Mouse (Mus musculus): ENCODE data around the gene Sephs1.
"Not testable (repeated sequence)": the region's sequence is repeated elsewhere in the genome, so short reads cannot be mapped to it uniquely, and the experiment has no call there.

Gene Sephs1

GRCm38 (mm10) chr2:4907916-4908315 lies 26.6 kb downstream of the Sephs1 start:
- no peak for DNase-seq (ENCODE audit: low read depth, low spot score)

DNA sequence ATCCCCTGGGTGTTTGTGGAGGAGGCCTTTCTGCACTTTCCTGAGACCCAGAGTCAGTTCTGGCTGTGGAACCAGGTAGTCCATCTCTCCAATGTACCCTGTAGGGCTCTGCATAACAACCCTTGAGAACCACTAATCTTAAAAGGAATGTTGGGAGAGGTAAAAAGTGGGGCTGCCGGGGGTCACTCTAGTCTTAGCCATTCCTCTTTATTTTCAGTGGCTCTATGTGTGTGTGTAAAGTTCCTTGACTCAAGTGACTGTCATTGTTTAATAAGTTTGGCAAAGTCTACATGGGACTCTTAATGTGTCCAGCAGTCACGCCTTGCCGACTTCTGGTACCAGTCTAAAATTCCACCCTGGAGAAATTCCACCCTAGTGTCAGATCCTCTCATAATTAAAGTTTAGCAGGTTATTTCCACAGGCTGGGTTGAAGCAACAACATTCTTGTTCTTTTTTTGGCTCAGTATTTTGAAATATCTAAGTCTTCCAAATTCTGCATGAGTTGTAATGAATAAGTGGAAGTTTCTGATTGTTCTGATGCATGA lies 27.5 kb downstream of the Sephs1 start:
- no peak for DNase-seq (ENCODE audit: low read depth, low spot score)

- DNase-seq (ENCODE audit: low read depth, low spot score) = no peak
These were observed 28.5 kb downstream of the Sephs1 start for GRCm38 (mm10) chr2:4909909-4910308.

DNA sequence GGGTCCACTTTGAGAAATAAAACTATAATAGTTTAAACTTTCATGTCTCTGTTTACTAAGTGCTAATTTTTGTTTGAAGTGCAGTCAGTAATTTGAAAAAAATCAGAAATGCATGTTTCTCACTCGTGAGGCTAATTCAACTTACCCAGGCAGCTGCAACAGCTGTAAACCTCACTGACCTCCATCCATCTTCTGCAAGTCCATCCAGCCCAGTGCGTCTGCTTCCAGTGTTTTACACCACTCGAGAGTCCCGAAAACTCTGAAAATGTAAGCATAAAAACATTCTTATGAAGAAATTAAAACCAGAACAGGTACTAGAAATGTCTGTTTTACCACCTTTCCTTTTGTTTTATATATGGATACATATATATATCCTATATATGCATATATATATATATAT lies 29.2 kb downstream of the Sephs1 start:
- no peak for DNase-seq (ENCODE audit: low read depth, low spot score)

- no peak for DNase-seq (ENCODE audit: low read depth, low spot score)
These were observed 32.6 kb downstream of the Sephs1 start for GRCm38 (mm10) chr2:4913949-4914348.

- DNase-seq (ENCODE audit: low read depth, low spot score) = no peak
These were observed 34.7 kb downstream of the Sephs1 start for GRCm38 (mm10) chr2:4916037-4916436.

DNA sequence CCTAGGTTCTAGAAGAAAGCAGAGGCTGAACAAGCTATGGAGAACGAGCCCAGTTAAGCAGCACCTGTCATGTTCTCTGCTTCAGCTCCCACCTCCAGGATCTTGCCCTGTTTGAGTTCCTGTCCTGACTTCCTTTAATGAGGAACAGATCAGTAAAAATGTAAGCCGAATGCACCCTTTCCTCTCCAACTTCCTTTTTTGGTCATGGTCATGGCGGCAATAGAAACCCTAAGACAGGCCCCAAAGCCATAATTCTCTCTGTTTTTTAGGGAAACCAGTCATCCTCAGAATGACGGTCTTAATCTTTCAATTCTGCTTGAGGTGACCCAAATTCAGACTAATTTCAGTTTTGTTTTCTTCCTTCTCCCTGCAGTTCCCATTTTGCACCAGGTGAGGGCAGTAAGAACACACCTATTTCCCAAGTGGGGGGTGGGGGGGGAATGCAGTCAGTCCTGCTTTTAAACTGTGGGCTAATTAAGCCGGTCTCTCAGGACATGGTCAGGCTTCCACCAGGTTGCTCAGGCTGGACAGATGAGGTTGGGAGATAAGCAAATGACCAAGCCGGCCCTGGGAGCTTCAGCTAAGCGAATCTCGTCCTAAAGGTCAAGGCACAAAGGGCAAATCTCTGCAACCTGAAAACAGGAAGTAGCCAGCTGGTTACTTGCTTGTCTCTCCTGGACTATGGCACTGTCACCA lies 36.1 kb downstream of the Sephs1 start:
- peak; percentile 27 for DNase-seq (ENCODE audit: low read depth, low spot score)

- peak; percentile 37 for DNase-seq (ENCODE audit: low read depth, low spot score)
These were observed 37.7 kb downstream of the Sephs1 start, which contains the start of gene Phyh for GRCm38 (mm10) chr2:4918860-4919739. TSS of gene Phyh (plus strand) at chr2:4919019.

- no peak for DNase-seq (ENCODE audit: low read depth, low spot score)
These were observed 39.7 kb downstream of the Sephs1 start for GRCm38 (mm10) chr2:4921019-4921418.

- no peak for DNase-seq (ENCODE audit: low read depth, low spot score)
These were observed 41.3 kb downstream of the Sephs1 start for GRCm38 (mm10) chr2:4922476-4923164.

- no peak for DNase-seq (ENCODE audit: low read depth, low spot score)
These were observed 46.0 kb downstream of the Sephs1 start for GRCm38 (mm10) chr2:4927391-4927790.

- DNase-seq (ENCODE audit: low read depth, low spot score) = no peak
These were observed 47.9 kb downstream of the Sephs1 start for GRCm38 (mm10) chr2:4929230-4929629.

DNA sequence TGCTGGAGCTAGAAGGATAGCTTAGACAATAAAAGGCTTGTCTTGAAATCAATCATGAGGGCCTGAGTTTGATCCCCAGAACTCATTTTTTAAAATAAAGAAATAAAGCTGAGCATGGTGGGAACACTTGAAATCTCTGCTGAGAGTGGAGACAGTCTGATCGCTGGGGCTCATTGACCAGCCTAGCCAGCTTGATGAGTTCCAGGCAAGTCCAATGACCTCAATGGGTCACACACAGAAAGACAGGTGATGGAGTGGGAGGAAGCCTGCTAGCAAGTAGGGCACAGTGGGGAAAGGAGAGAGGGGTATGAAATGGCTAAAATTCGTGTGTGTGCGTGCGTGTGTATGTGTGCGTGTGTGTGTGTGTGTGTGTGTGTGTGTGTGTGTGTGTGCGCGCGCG lies 53.2 kb downstream of the Sephs1 start:
- DNase-seq (ENCODE audit: low read depth, low spot score) = no peak

GRCm38 (mm10) chr2:4937931-4938330 lies 56.6 kb downstream of the Sephs1 start:
- no peak for DNase-seq (ENCODE audit: low read depth, low spot score)

DNA sequence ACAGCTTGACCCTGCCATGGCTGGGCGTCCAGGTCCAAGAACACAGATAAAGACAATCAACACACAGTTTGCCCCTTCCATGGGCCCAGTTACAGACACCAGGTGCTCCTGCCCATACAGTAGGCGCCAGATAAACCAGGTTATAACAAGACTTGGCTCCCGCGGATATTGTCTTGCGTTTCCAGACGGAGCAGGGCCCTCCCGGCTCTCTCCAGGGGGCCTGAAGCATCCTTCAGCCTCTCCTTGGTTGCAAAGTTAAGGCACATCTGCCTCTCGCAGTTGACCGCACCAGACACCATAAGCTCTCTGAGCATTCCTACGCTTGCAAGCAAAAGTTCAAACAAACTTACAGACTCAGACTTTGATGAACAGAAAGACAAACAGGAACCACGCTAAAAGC lies 59.5 kb downstream of the Sephs1 start:
- DNase-seq (ENCODE audit: low read depth, low spot score) = no peak

GRCm38 (mm10) chr2:4949691-4950090 lies 68.3 kb downstream of the Sephs1 start:
- DNase-seq (ENCODE audit: low read depth, low spot score) = not testable (repeated sequence)

DNA sequence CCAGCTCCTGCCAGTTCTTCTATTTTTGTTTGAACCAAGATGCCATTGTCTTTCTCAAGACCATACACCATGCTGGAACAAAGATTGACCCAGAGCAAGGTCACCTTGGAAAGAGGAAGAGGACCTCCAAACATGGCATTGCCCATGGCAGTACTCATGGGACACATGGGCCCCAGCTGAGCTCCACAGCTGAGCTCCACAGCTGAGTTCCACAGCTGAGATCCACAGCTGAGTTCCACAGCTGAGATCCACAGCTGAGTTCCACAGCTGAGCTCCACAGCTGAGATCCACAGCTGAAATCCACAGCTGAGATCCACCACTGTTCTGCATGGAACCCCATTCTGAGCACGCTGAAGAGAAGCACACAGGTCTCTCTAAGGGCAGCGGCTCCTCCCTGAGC lies 69.6 kb downstream of the Sephs1 start:
- no peak for DNase-seq (ENCODE audit: low read depth, low spot score)

GRCm38 (mm10) chr2:4954216-4954760 lies 72.9 kb downstream of the Sephs1 start:
- no peak for DNase-seq (ENCODE audit: low read depth, low spot score)

DNA sequence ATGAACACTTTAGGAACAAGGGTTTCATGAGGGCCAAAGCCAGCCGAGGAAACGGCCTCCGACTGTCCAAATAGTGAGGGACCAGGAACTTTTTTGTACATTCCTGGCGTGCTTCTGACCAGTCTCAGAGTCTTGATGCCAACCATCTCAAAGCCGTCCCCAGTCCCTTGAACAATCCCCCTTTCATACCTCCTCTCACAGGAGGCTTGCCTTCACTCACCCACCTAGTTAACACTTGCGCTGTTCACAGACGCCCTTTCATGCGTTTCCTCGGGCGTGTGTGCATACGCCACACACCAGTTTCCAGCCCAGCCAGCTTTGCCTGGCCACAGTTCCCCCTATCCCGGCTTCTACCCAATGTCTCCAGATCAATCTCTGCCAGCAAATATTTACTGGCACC lies 76.7 kb downstream of the Sephs1 start:
- DNase-seq (ENCODE audit: low read depth, low spot score) = no peak

Data from c-Kit-negative CD71-positive TER-119-positive erythroid progenitor cells, embryonic 14.5 days (primary cell).